ENCODE assay signal across 1 mouse cellular context in the genomic region with DNA sequence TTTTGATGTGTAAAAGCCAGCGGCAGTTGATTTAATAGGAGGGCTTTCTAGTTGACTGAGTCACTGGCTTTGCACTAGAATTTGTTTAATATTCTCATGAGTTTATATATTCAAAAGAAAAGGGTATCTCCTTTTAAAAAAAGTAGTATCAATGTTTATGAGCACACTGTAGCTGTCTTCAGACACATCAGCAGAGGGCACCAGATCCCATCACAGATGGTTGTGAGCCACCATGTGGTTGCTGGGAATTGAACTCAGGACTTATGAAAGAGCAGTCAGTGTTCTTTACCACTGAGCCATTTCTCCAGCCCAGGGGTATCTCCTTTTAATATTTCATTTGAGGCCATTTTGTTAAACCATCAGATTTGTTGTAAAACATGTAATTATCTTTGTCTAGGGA.
A peak's percentile ranks its signal among the peaks of the same experiment; 100 is the strongest.
TF ChIP-seq lines count a peak whose summit lies in the region.

No protein-coding gene starts in this region.

TF ChIP-seq in MEL, 35 proteins besides CTCF, POLR2A, EP300 and RAD21:
- no peak for TF ChIP-seq MAFK (IDR thresholded peaks at IDR 0.05; ENCODE audit: borderline replicate concordance, low read depth, low read length)
- peak; percentile 9; the same call in 1 of the 2 replicates for TF ChIP-seq SMC3 (IDR thresholded peaks at IDR 0.05; ENCODE audit: low read depth, low read length)
